Mouse (Mus musculus) hindlimb bud, embryonic 11.5 days (tissue): Measurements from ENCODE around the gene 1700057G04Rik.

Source experiments
- DNase-seq: peaks from one replicate; pipeline ENCODE4 v3.0.0-alpha.2; 2012; ENCODE audit warnings: low read depth, low spot score; ENCODE audit errors: extremely low spot score

Gene 1700057G04Rik

DNA sequence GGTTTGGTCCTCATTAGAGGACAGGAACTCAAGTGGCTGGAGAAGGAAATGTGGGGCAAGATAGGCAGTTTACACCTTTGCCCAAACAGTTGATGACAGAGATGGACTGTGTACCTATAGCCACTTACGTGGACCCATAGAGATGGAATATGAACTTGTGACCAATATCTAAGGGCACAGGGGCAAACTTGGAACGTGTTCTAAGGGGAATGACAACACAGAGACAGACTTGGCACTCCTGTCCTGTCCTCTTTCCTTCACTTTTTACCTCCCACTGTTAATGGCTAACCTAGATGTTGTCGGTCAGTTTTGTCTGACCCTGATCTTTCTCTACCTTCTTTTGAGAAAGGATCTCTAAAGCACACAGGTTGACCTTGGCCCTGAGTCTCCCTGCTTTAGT, 74.2 kb downstream of the 1700057G04Rik start:
- no peak for DNase-seq

DNA sequence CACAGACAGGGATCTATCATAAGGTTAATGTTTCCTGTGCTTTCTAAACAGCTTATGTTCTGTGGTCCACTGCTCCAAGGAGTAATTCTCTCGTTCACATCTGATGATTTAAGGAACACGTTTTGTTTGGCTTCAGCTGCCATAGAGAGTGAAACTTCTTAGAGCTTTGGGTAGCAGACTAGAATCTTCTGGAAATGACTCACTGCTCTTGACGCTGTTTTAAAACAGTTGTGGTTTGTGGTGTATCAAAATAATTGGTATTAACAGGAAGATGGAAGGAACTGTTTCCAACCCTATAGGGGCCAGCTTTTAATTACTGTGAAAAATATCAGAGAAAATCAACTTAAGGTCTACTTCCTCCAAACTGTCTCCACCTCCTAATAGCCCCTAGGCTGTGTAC, 75.2 kb downstream of the 1700057G04Rik start:
- no peak for DNase-seq

GRCm38 (mm10) chr9:92385831-92386230, 76.7 kb downstream of the 1700057G04Rik start:
- DNase-seq: no peak

DNA sequence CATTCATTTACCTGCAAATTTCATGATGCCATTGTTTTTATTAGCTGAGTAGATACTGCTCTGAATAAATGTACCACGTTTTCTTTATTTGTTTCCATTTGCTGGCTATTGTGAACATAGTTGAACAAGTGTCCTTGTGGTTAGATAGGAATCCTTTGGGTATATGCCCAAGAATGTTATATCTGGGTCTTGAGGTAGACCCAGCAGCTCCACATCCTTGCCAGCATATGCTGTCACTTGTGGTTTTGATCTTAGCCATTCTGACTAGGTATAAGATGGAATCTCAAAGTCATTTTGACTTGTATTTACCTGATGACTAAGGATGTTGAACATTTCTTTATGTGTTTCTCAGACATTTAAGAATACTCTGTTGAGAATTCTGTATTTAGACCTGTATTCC, 77.7 kb downstream of the 1700057G04Rik start:
- DNase-seq: no peak

DNA sequence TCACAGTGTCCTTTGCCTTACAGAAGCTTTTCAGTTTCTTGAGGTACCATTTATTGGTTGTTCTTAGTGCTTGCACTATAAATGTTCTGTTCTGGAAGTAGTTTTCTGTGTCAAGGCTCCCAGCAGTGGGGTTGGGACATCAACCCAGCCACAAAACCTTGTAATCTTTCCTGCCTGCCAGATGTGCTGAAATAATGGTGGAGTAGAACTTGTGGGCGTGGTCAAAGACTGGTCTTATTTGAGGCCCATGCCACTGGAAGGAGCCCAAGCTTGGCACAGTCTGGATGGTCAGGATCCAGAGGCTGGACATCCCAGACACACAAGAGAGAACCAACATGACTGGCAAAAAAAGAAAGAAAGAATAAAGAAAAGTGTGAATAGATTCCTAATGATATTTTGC, 78.2 kb downstream of the 1700057G04Rik start:
- DNase-seq: no peak

DNA sequence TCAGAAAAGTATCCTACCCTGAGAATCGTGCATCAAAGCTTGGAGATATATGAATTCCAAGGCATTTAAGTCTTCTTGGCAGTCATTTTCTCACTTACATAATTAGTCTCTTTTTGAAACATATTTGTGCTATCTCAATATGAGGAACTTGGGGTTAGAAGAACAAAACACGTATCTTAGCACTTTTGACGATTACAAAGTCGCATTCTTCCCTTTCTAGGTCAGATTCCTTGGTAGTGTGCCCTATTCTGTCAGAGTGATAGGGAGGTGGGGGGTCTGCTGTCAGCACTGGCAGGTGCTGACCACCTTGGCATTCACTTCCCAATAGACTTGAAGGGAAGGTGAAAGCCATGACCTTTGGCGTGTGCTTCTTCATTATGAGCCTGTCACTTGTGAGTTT, 93.5 kb downstream of the 1700057G04Rik start:
- DNase-seq: no peak
